Mouse (Mus musculus): ENCODE measurements around the gene Cbfa2t3.
"Not testable (repeated sequence)": the region's sequence is repeated elsewhere in the genome, so short reads cannot be mapped to it uniquely, and the experiment has no call there.

Cbfa2t3 gene

GRCm38 (mm10) chr8:122638601-122639000 is 60.3 kb downstream of the Cbfa2t3 start:
- no peak for DNase-seq (ENCODE audit: low spot score)

GRCm38 (mm10) chr8:122637230-122637629 is 61.7 kb downstream of the Cbfa2t3 start:
- DNase-seq (ENCODE audit: low spot score): no peak

- no peak for DNase-seq (ENCODE audit: low spot score)
Measured at GRCm38 (mm10) chr8:122636803-122637175, 62.1 kb downstream of the Cbfa2t3 start.

GRCm38 (mm10) chr8:122635878-122636802 is 62.8 kb downstream of the Cbfa2t3 start:
- DNase-seq (ENCODE audit: low spot score): no peak

GRCm38 (mm10) chr8:122633205-122633604 is 65.7 kb downstream of the Cbfa2t3 start:
- DNase-seq (ENCODE audit: low spot score): no peak

GRCm38 (mm10) chr8:122632134-122632533 is 66.8 kb downstream of the Cbfa2t3 start:
- not testable (repeated sequence) for DNase-seq (ENCODE audit: low spot score)

GRCm38 (mm10) chr8:122630696-122631095 is 68.2 kb downstream of the Cbfa2t3 start:
- DNase-seq (ENCODE audit: low spot score): no peak

- no peak for DNase-seq (ENCODE audit: low spot score)
Measured at GRCm38 (mm10) chr8:122629388-122629787, 69.5 kb downstream of the Cbfa2t3 start.

- no peak for DNase-seq (ENCODE audit: low spot score)
Measured at GRCm38 (mm10) chr8:122626896-122627295, 72.0 kb downstream of the Cbfa2t3 start.

GRCm38 (mm10) chr8:122625811-122626210 is 73.1 kb downstream of the Cbfa2t3 start:
- DNase-seq (ENCODE audit: low spot score): no peak

GRCm38 (mm10) chr8:122624653-122625052 is 74.3 kb downstream of the Cbfa2t3 start:
- DNase-seq (ENCODE audit: low spot score): no peak

- DNase-seq (ENCODE audit: low spot score): no peak
Measured at GRCm38 (mm10) chr8:122623844-122624642, 74.9 kb downstream of the Cbfa2t3 start.

GRCm38 (mm10) chr8:122622727-122623126 is 76.2 kb downstream of the Cbfa2t3 start, which contains the start of gene Pabpn1l:
Gene Pabpn1l (minus strand): TSS chr8:122622739.
- DNase-seq (ENCODE audit: low spot score): no peak

- no peak for DNase-seq (ENCODE audit: low spot score)
Measured at GRCm38 (mm10) chr8:122620446-122620845, 78.5 kb downstream of the Cbfa2t3 start.

GRCm38 (mm10) chr8:122618660-122619378 is 80.1 kb downstream of the Cbfa2t3 start:
- no peak for DNase-seq (ENCODE audit: low spot score)

- DNase-seq (ENCODE audit: low spot score): peak; percentile 82
Measured at GRCm38 (mm10) chr8:122617947-122618546, 80.9 kb downstream of the Cbfa2t3 start.

GRCm38 (mm10) chr8:122616181-122616905 is 82.6 kb downstream of the Cbfa2t3 start:
- DNase-seq (ENCODE audit: low spot score): no peak

- DNase-seq (ENCODE audit: low spot score): peak; percentile 91
Measured at GRCm38 (mm10) chr8:122611295-122612133, 87.4 kb downstream of the Cbfa2t3 start, which contains the start of the genes Galns and Trappc2l. Gene Galns (minus strand): TSS chr8:122611463. Gene Trappc2l (plus strand): TSS chr8:122611640.

- DNase-seq (ENCODE audit: low spot score): no peak
Measured at GRCm38 (mm10) chr8:122610612-122611277, 88.2 kb downstream of the Cbfa2t3 start.
